Comparison of ENCODE assay signal across 29 mouse cellular contexts in genomic region chr2:32024372-32024771, GRCm38 (mm10).
"Had no signal": no experiment of that assay in that cellular context is flagged by ENCODE, and none has a peak within 500 bp of the region (broad histone marks: within the 10 kb centered on the region; RNA-seq: fewer than 3 reads in every experiment).

No protein-coding gene starts in this region.

- H3K9ac ChIP-seq: limb, embryonic 12.5 days; limb, embryonic 13.5 days; limb, embryonic 15.5 days; liver, embryonic 12.5 days; liver, embryonic 13.5 days; liver, embryonic 14.5 days; liver, embryonic 15.5 days; liver, postnatal 0 days; lung, embryonic 14.5 days; lung, embryonic 15.5 days; midbrain, embryonic 12.5 days; midbrain, embryonic 13.5 days had no signal

- H3K4me3 ChIP-seq: left cerebral cortex, adult 2 months; limb, embryonic 10.5 days; limb, embryonic 12.5 days; limb, embryonic 13.5 days; limb, embryonic 15.5 days; liver, embryonic 12.5 days; liver, embryonic 13.5 days; liver, embryonic 15.5 days; lung, embryonic 15.5 days; megakaryocyte, embryonic 14.5 days; midbrain, embryonic 10.5 days; midbrain, embryonic 12.5 days; midbrain, embryonic 13.5 days had no signal

- H3K9me3 ChIP-seq: limb, embryonic 10.5 days; limb, embryonic 12.5 days; limb, embryonic 13.5 days; limb, embryonic 15.5 days; liver, embryonic 12.5 days; liver, embryonic 13.5 days; liver, embryonic 15.5 days; lung, embryonic 15.5 days; megakaryocyte, embryonic 14.5 days; midbrain, embryonic 10.5 days; midbrain, embryonic 12.5 days; midbrain, embryonic 13.5 days had no signal

- H3K27me3 ChIP-seq: limb, embryonic 12.5 days; limb, embryonic 13.5 days; limb, embryonic 15.5 days; liver, embryonic 12.5 days; liver, embryonic 13.5 days; liver, embryonic 15.5 days; lung, embryonic 15.5 days; megakaryocyte, embryonic 14.5 days; midbrain, embryonic 12.5 days; midbrain, embryonic 13.5 days had no signal

- H3K27ac ChIP-seq: left cerebral cortex, adult 2 months; limb, embryonic 10.5 days; limb, embryonic 12.5 days; limb, embryonic 13.5 days; limb, embryonic 15.5 days; liver, embryonic 12.5 days; liver, embryonic 13.5 days; liver, embryonic 14.5 days; liver, embryonic 15.5 days; lung, embryonic 15.5 days; macrophage; midbrain, embryonic 10.5 days; midbrain, embryonic 12.5 days; midbrain, embryonic 13.5 days had no signal

- H3K4me1 ChIP-seq: limb, embryonic 10.5 days; limb, embryonic 12.5 days; limb, embryonic 13.5 days; limb, embryonic 15.5 days; lung, embryonic 15.5 days; midbrain, embryonic 10.5 days; midbrain, embryonic 12.5 days; midbrain, embryonic 13.5 days had no signal

- ATAC-seq: liver, embryonic 12.5 days; liver, postnatal 0 days; lung, postnatal 0 days; midbrain, embryonic 13.5 days; midbrain, embryonic 16.5 days had no signal

- DNase-seq: left cerebral cortex, postnatal 4 days; liver; liver, embryonic 13.5 days; liver, postnatal 0 days; lung, adult 18-20 months; lung, adult 2 months; lung, embryonic 14.5 days; lung, postnatal 10 days; lung, postnatal 14 days; lung, postnatal 36 days; lung, postnatal 4 days; midbrain, embryonic 14.5 days had no signal

- H3K4me2 ChIP-seq: limb, embryonic 12.5 days; limb, embryonic 13.5 days; limb, embryonic 15.5 days; liver, embryonic 11.5 days; liver, embryonic 12.5 days; liver, embryonic 13.5 days; liver, embryonic 15.5 days; lung, embryonic 14.5 days; lung, embryonic 15.5 days; midbrain, embryonic 12.5 days; midbrain, embryonic 13.5 days had no signal
